Mouse (Mus musculus) forebrain, embryonic 14.5 days (tissue): ENCODE data around the gene Gm28048. TPM values are rescaled to one million over a fixed set of nuclear protein-coding genes. Genes with fewer than 3 reads are reported as not detected.

Experiments
- ATAC-seq: fragments of 200-750 bp; cut with Nextera tagmentation; 2 replicates; pipeline ENCODE4 v1.8.0; 2017; ENCODE audit warnings: mild to moderate bottlenecking, moderate library complexity
- DNase-seq: peaks from one replicate; pipeline ENCODE4 v3.0.0-alpha.2; 2015; ENCODE audit warnings: low spot score
- H3K27ac ChIP-seq: fragments of 300-500 bp; sonication (generic); 2 replicates; pipeline ENCODE4 v1.5.1; 2014; ENCODE audit warnings: low read depth, mild to moderate bottlenecking, control low read depth, low read length, moderate library complexity
- H3K27me3 ChIP-seq: fragments of 300-500 bp; sonication (generic); replicated peaks from 2 replicates; pipeline ENCODE4 v1.6.1; 2014; ENCODE audit warnings: low read length, control low read depth, mixed read lengths; ENCODE audit not compliant: control insufficient read depth, insufficient read depth
- H3K36me3 ChIP-seq: fragments of 300-500 bp; sonication (generic); 2 replicates; pipeline ENCODE4 v1.6.1; 2014; ENCODE audit warnings: low read length, control low read depth; ENCODE audit not compliant: control insufficient read depth, insufficient read depth
- H3K4me1 ChIP-seq: fragments of 300-500 bp; sonication (generic); 2 replicates; pipeline ENCODE4 v1.6.1; 2014; ENCODE audit warnings: antibody characterized with exemption, low read length, control low read depth; ENCODE audit not compliant: control insufficient read depth, insufficient read depth
- H3K4me2 ChIP-seq: fragments of 300-500 bp; sonication (generic); 2 replicates; pipeline ENCODE4 v1.6.1; 2014; ENCODE audit warnings: mild to moderate bottlenecking, control low read depth, low read length
- H3K4me3 ChIP-seq: fragments of 300-500 bp; sonication (generic); 2 replicates; pipeline ENCODE4 v1.5.1; 2014; ENCODE audit warnings: low read depth, low read length, control low read depth
- H3K9ac ChIP-seq: fragments of 300-500 bp; sonication (generic); 2 replicates; pipeline ENCODE4 v1.6.1; 2014; ENCODE audit warnings: mild to moderate bottlenecking, low read length, control low read depth, moderate library complexity
- H3K9me3 ChIP-seq: fragments of 300-500 bp; sonication (generic); replicated peaks from 2 replicates; pipeline ENCODE4 v1.6.1; 2016; ENCODE audit warnings: low read length, control low read depth, mixed read lengths; ENCODE audit not compliant: control insufficient read depth
- WGBS: fragments of 180-500 bp; shearing (Covaris S2); extraction: QIAGEN DNeasy Blood & Tissue Kit; methylation state at CpG from one replicate; pipeline ENCODE4 v1.1.7; 2014; 5-methylcytosine and 5-hydroxymethylcytosine counted together
- polyA plus RNA-seq: library from polyadenylated mRNA; unstranded; fragments of >200 nt; fragmentation: Nextera tagmentation; extraction: Ambion mirVana; gene quantifications from 2 replicates; pipeline ENCODE4 v1.2.1, GENCODE M21; 2014

Gene Gm28048
- polyA plus RNA-seq, 1 experiment from 2014 or later: 4.3 TPM

- Histone ChIP-seq H3K9me3 (no peaks in the 10 kb centered on the region), H3K9ac (no peak overlapping the region), H3K4me2 (no peak overlapping the region), H3K4me1 (no peaks in the 10 kb centered on the region), H3K36me3 (no peaks in the 10 kb centered on the region), H3K4me3 (no peak overlapping the region), H3K27ac (no peak overlapping the region), H3K27me3 (no peaks in the 10 kb centered on the region)
- no peak for ATAC-seq
- WGBS: 88% methylated on average over 4 of the region's 4 CpGs
- no peak for DNase-seq
Measured at GRCm38 (mm10) chr11:22850077-22850476, 131.8 kb downstream of the Gm28048 start.

- DNase-seq: no peak
- H3K4me1 ChIP-seq: no peaks in the 10 kb centered on the region
- H3K9me3 ChIP-seq: no peaks in the 10 kb centered on the region
- H3K27me3 ChIP-seq: no peaks in the 10 kb centered on the region
- no peaks in the 10 kb centered on the region for H3K36me3 ChIP-seq
- no peak overlapping the region for H3K4me3 ChIP-seq
- ATAC-seq: no peak
- 83% methylated on average over 5 of the region's 5 CpGs for WGBS
- no peak overlapping the region for H3K27ac ChIP-seq
- H3K9ac ChIP-seq: no peak overlapping the region
- H3K4me2 ChIP-seq: no peak overlapping the region
Measured at GRCm38 (mm10) chr11:22848649-22849195, 133.2 kb downstream of the Gm28048 start.

GRCm38 (mm10) chr11:22847732-22848648 lies 133.9 kb downstream of the Gm28048 start:
- no peaks in the 10 kb centered on the region for H3K4me1 ChIP-seq
- H3K36me3 ChIP-seq: no peaks in the 10 kb centered on the region
- no peak overlapping the region for H3K4me3 ChIP-seq
- no peak overlapping the region for H3K27ac ChIP-seq
- H3K9me3 ChIP-seq: no peaks in the 10 kb centered on the region
- WGBS: 68% methylated on average over 8 of the region's 8 CpGs
- no peak overlapping the region for H3K9ac ChIP-seq
- no peak for DNase-seq
- H3K4me2 ChIP-seq: no peak overlapping the region
- ATAC-seq: no peak
- no peaks in the 10 kb centered on the region for H3K27me3 ChIP-seq

- H3K27ac ChIP-seq: no peak overlapping the region
- DNase-seq (no peak), ATAC-seq (no peak)
- H3K27me3 ChIP-seq: no peaks in the 10 kb centered on the region
- H3K9ac ChIP-seq: no peak overlapping the region
- H3K36me3 ChIP-seq: no peaks in the 10 kb centered on the region
- H3K4me2 ChIP-seq: no peak overlapping the region
- no peaks in the 10 kb centered on the region for H3K9me3 ChIP-seq
- H3K4me1 ChIP-seq: no peaks in the 10 kb centered on the region
- no peak overlapping the region for H3K4me3 ChIP-seq
- 80% methylated on average over 8 of the region's 8 CpGs for WGBS
Measured at GRCm38 (mm10) chr11:22846960-22847731, 134.7 kb downstream of the Gm28048 start.

- H3K27me3 ChIP-seq: no peaks in the 10 kb centered on the region
- H3K36me3 ChIP-seq: no peaks in the 10 kb centered on the region
- H3K4me1 ChIP-seq: no peaks in the 10 kb centered on the region
- no peak overlapping the region for H3K27ac ChIP-seq
- H3K9ac ChIP-seq: no peak overlapping the region
- H3K4me2 ChIP-seq: no peak overlapping the region
- DNase-seq (no peak), ATAC-seq (no peak)
- WGBS: 43% methylated on average over 6 of the region's 6 CpGs
- no peaks in the 10 kb centered on the region for H3K9me3 ChIP-seq
- no peak overlapping the region for H3K4me3 ChIP-seq
Measured at GRCm38 (mm10) chr11:22846093-22846835, 135.6 kb downstream of the Gm28048 start.

GRCm38 (mm10) chr11:22844754-22845718 lies 136.9 kb downstream of the Gm28048 start:
- Histone ChIP-seq H3K4me3 (no peak overlapping the region), H3K9ac (no peak overlapping the region), H3K4me1 (no peaks in the 10 kb centered on the region), H3K4me2 (no peak overlapping the region), H3K36me3 (no peaks in the 10 kb centered on the region), H3K9me3 (no peaks in the 10 kb centered on the region), H3K27me3 (no peaks in the 10 kb centered on the region), H3K27ac (no peak overlapping the region)
- DNase-seq: no peak
- no peak for ATAC-seq
- 92% methylated on average over 4 of the region's 4 CpGs for WGBS

GRCm38 (mm10) chr11:22839456-22839855 lies 142.4 kb downstream of the Gm28048 start:
- Histone ChIP-seq H3K27ac (no peak overlapping the region), H3K9me3 (no peaks in the 10 kb centered on the region), H3K4me1 (no peaks in the 10 kb centered on the region), H3K4me2 (no peak overlapping the region), H3K4me3 (no peak overlapping the region), H3K9ac (no peak overlapping the region), H3K36me3 (no peaks in the 10 kb centered on the region), H3K27me3 (no peaks in the 10 kb centered on the region)
- ATAC-seq (no peak), DNase-seq (no peak)
- 60% methylated on average over 3 of the region's 3 CpGs for WGBS

GRCm38 (mm10) chr11:22838361-22838760 lies 143.5 kb downstream of the Gm28048 start:
- H3K27me3 ChIP-seq: no peaks in the 10 kb centered on the region
- ATAC-seq (no peak), DNase-seq (no peak)
- WGBS: 81% methylated on average over 1 of the region's 1 CpGs
- H3K4me3 ChIP-seq: no peak overlapping the region
- H3K36me3 ChIP-seq: no peaks in the 10 kb centered on the region
- no peak overlapping the region for H3K4me2 ChIP-seq
- H3K4me1 ChIP-seq: no peaks in the 10 kb centered on the region
- H3K27ac ChIP-seq: no peak overlapping the region
- H3K9me3 ChIP-seq: no peaks in the 10 kb centered on the region
- no peak overlapping the region for H3K9ac ChIP-seq
